Mouse (Mus musculus) frontal cortex, postnatal 14 days (tissue): Measurements from ENCODE around the gene Ifitm6.
"Not testable (repeated sequence)": the region's sequence is repeated elsewhere in the genome, so short reads cannot be mapped to it uniquely, and the experiment has no call there.

ENCODE experiments used
- DNase-seq, 2 experiments: peaks; one replicate each; pipeline ENCODE4 v3.0.0; 2022; ENCODE audit warnings: low spot score in 2 of 2

The Ifitm6 gene

GRCm38 (mm10) chr7:141017824-141018223, at the start of gene Ifitm6:
Ifitm6 (minus strand) TSS chr7:141017924.
- DNase-seq: not testable (repeated sequence)

GRCm38 (mm10) chr7:141064576-141064975, 46.9 kb upstream of the Ifitm6 start:
- no peak for DNase-seq

GRCm38 (mm10) chr7:141064175-141064574, 46.5 kb upstream of the Ifitm6 start:
- DNase-seq: no peak

- no peak for DNase-seq
Observed at GRCm38 (mm10) chr7:141063353-141063752, 45.6 kb upstream of the Ifitm6 start.

GRCm38 (mm10) chr7:141062525-141062924, 44.8 kb upstream of the Ifitm6 start:
- DNase-seq: no peak

GRCm38 (mm10) chr7:141061269-141061692, 43.6 kb upstream of the Ifitm6 start:
- DNase-seq: no peak

- peak; percentile 86 to 90 for DNase-seq
Observed at GRCm38 (mm10) chr7:141060426-141061242, 42.9 kb upstream of the Ifitm6 start, which contains the start of gene B4galnt4. B4galnt4 (plus strand) TSS chr7:141061104.

- no peak for DNase-seq
Observed at GRCm38 (mm10) chr7:141059929-141060328, 42.2 kb upstream of the Ifitm6 start.

- DNase-seq: no peak
Observed at GRCm38 (mm10) chr7:141058601-141059341, 41.0 kb upstream of the Ifitm6 start.

- no peak for DNase-seq
Observed at GRCm38 (mm10) chr7:141057541-141057940, 39.8 kb upstream of the Ifitm6 start.

- DNase-seq: no peak
Observed at GRCm38 (mm10) chr7:141056976-141057375, 39.3 kb upstream of the Ifitm6 start.

- DNase-seq: no peak
Observed at GRCm38 (mm10) chr7:141055785-141056184, 38.1 kb upstream of the Ifitm6 start.

GRCm38 (mm10) chr7:141052421-141052820, 34.7 kb upstream of the Ifitm6 start:
- no peak for DNase-seq

- DNase-seq: no peak
Observed at GRCm38 (mm10) chr7:141052016-141052415, 34.3 kb upstream of the Ifitm6 start.

GRCm38 (mm10) chr7:141051060-141051685, 33.4 kb upstream of the Ifitm6 start:
- DNase-seq: no peak

GRCm38 (mm10) chr7:141049326-141049725, 31.6 kb upstream of the Ifitm6 start:
- no peak for DNase-seq

GRCm38 (mm10) chr7:141048226-141049218, 30.8 kb upstream of the Ifitm6 start:
- DNase-seq: peak in 1 of 2 experiments; percentile 87

- DNase-seq: peak in 1 of 2 experiments; percentile 53
Observed at GRCm38 (mm10) chr7:141047581-141048225, 30.0 kb upstream of the Ifitm6 start.

- DNase-seq: no peak
Observed at GRCm38 (mm10) chr7:141046931-141047580, 29.3 kb upstream of the Ifitm6 start.

- DNase-seq: no peak
Observed at GRCm38 (mm10) chr7:141042539-141042938, 24.8 kb upstream of the Ifitm6 start.
